Mouse (Mus musculus) forebrain, embryonic 16.5 days (tissue): ENCODE results near the gene Med13l. TPM values are rescaled to one million over a fixed set of nuclear protein-coding genes. Genes with fewer than 3 reads are reported as not detected.
A peak's percentile ranks its signal among the peaks of the same experiment; 100 is the strongest.

Source experiments
- ATAC-seq: fragments of 200-750 bp; cut with Nextera tagmentation; 2 replicates; pipeline ENCODE4 v1.8.0; 2017; ENCODE audit warnings: mild to moderate bottlenecking, moderate library complexity
- H3K27ac ChIP-seq: fragments of 300-500 bp; sonication (generic); 2 replicates; pipeline ENCODE4 v1.5.1; 2014; ENCODE audit warnings: low read length, control low read depth
- H3K27me3 ChIP-seq: fragments of 300-500 bp; sonication (generic); replicated peaks from 2 replicates; pipeline ENCODE4 v1.6.1; 2014; ENCODE audit warnings: low read length; ENCODE audit not compliant: control insufficient read depth, insufficient read depth
- H3K36me3 ChIP-seq: fragments of 300-500 bp; sonication (generic); 2 replicates; pipeline ENCODE4 v1.6.1; 2014; ENCODE audit not compliant: control insufficient read depth, insufficient read depth
- H3K4me1 ChIP-seq: fragments of 300-500 bp; sonication (generic); replicated peaks from 2 replicates; pipeline ENCODE4 v1.6.1; 2014; ENCODE audit warnings: low read length; ENCODE audit not compliant: control insufficient read depth, insufficient read depth
- H3K4me2 ChIP-seq: fragments of 300-500 bp; sonication (generic); 2 replicates; pipeline ENCODE4 v1.6.1; 2014; ENCODE audit warnings: mild to moderate bottlenecking, low read length, control low read depth
- H3K4me3 ChIP-seq: fragments of 300-500 bp; sonication (generic); replicated peaks from 2 replicates; pipeline ENCODE4 v1.5.1; 2014; ENCODE audit warnings: mild to moderate bottlenecking, low read length, control low read depth
- H3K9ac ChIP-seq: fragments of 300-500 bp; sonication (generic); replicated peaks from 2 replicates; pipeline ENCODE4 v1.6.1; 2014; ENCODE audit warnings: low read depth, low read length, control low read depth
- H3K9me3 ChIP-seq: fragments of 300-500 bp; sonication (generic); 2 replicates; pipeline ENCODE4 v1.6.1; 2016; ENCODE audit warnings: low read length; ENCODE audit not compliant: control insufficient read depth
- WGBS: fragments of 180-500 bp; shearing (Covaris S2); extraction: QIAGEN DNeasy Blood & Tissue Kit; methylation state at CpG from one replicate; pipeline ENCODE4 v1.1.7; 2014; 5-methylcytosine and 5-hydroxymethylcytosine counted together
- polyA plus RNA-seq: library from polyadenylated mRNA; unstranded; fragments of >200 nt; fragmentation: Nextera tagmentation; extraction: Ambion mirVana; gene quantifications from 2 replicates; pipeline ENCODE4 v1.2.1, GENCODE M21; 2015

Gene Med13l
- polyA plus RNA-seq, 1 experiment from 2014 or later, result 24.9 TPM

DNA sequence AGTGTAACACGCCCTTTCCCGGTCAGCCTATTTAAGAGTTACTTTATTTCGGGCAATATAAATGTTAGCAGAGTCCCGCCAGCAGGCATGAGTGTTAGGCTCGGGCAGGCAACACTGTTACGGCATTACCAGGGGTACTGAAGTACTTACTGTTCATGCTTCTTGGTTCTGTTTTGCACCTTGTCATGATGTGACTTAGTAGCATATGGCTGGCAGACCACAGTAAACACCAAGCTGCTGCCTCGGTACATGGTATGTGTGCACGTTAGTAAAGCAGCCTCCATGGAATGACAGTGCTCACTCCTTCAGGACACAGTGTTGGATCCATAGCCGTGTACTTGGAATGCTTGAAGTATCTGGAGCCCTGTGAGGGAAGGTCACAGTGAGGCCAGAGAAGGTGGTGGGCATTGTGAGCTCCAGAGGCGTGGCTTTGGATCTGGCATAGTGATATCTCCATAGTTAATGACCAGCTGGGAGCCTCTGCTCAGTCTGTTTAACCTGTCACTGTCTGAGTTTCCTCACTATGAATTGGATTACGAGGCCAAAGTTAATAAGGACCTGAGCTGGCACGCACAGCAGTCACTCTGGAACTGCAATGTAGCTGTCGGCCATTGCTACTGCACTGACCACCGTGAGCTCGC, 36.1 kb downstream of the Med13l start:
- Histone ChIP-seq H3K9ac (no peak overlapping the region), H3K4me3 (no peak overlapping the region), H3K4me1 (peaks cover 49% of the 10 kb centered on the region), H3K27me3 (no peaks in the 10 kb centered on the region), H3K27ac (0 out of 2 replicates have a peak overlapping the region, but pooled peaks have one; percentile 20), H3K4me2 (no peak overlapping the region), H3K36me3 (no peaks in the 10 kb centered on the region), H3K9me3 (no peaks in the 10 kb centered on the region)
- ATAC-seq, result peak; percentile 79
- WGBS, result 55% methylated on average over 15 of the region's 15 CpGs

- no peak overlapping the region for H3K4me2 ChIP-seq
- H3K4me3 ChIP-seq, result no peak overlapping the region
- no peak overlapping the region for H3K27ac ChIP-seq
- no peaks in the 10 kb centered on the region for H3K36me3 ChIP-seq
- ATAC-seq, result no peak
- H3K9ac ChIP-seq, result no peak overlapping the region
- H3K27me3 ChIP-seq, result no peaks in the 10 kb centered on the region
- WGBS, result 58% methylated on average over 6 of the region's 6 CpGs
- peaks cover 55% of the 10 kb centered on the region for H3K4me1 ChIP-seq
- no peaks in the 10 kb centered on the region for H3K9me3 ChIP-seq
Observed at GRCm38 (mm10) chr5:118598601-118599000, 38.1 kb downstream of the Med13l start.

DNA sequence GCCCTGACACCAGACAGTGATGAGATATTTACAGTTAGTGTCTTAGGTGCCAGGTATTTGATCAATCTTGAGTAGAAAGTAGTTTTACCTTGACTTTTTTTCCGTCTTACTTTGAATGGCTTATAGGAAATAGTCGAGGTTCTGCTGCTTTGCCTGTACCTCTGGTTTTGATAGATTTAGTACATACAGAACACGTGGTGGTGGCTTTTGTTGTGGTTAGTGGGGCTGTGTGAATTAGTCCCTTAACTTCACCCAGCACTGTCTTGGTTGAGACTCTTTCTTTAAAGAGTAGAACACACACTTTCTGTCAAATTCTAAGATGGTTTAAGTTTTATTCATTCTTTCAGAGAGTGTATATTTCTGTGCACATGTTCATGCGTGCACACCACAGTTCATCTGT, 41.0 kb downstream of the Med13l start:
- peaks cover 62% of the 10 kb centered on the region for H3K4me1 ChIP-seq
- ATAC-seq, result no peak
- no peaks in the 10 kb centered on the region for H3K36me3 ChIP-seq
- H3K9me3 ChIP-seq, result no peaks in the 10 kb centered on the region
- no peaks in the 10 kb centered on the region for H3K27me3 ChIP-seq
- no peak overlapping the region for H3K4me2 ChIP-seq
- H3K27ac ChIP-seq, result no peak overlapping the region
- no peak overlapping the region for H3K4me3 ChIP-seq
- 79% methylated on average over 4 of the region's 4 CpGs for WGBS
- H3K9ac ChIP-seq, result no peak overlapping the region

DNA sequence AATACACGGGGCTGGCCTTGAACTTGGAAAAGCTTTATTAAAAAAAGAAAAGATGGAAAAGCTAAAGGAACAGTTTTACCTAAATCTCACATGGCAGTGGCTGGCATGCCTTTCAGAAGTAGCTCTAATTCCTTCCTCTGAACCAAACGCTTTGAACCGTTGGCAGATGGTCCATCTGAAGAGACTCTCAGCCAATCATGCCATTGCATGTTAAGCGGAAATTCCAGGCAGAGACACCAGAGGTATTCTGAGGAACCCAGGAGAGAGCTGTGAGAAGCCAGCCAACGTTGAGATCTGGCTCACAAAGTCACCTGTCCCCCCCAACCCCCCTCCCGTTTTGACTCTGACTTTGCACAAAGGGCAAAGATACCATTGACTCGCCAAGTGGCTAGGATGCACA, 42.2 kb downstream of the Med13l start:
- no peak overlapping the region for H3K4me3 ChIP-seq
- H3K27me3 ChIP-seq, result no peaks in the 10 kb centered on the region
- no peak overlapping the region for H3K27ac ChIP-seq
- H3K4me1 ChIP-seq, result peaks cover 63% of the 10 kb centered on the region
- 48% methylated on average over 7 of the region's 7 CpGs for WGBS
- no peak overlapping the region for H3K4me2 ChIP-seq
- ATAC-seq, result no peak
- no peak overlapping the region for H3K9ac ChIP-seq
- no peaks in the 10 kb centered on the region for H3K36me3 ChIP-seq
- H3K9me3 ChIP-seq, result no peaks in the 10 kb centered on the region

GRCm38 (mm10) chr5:118605424-118606067, 45.1 kb downstream of the Med13l start:
- H3K4me1 ChIP-seq, result peaks cover 65% of the 10 kb centered on the region
- 73% methylated on average over 11 of the region's 11 CpGs for WGBS
- no peak overlapping the region for H3K9ac ChIP-seq

DNA sequence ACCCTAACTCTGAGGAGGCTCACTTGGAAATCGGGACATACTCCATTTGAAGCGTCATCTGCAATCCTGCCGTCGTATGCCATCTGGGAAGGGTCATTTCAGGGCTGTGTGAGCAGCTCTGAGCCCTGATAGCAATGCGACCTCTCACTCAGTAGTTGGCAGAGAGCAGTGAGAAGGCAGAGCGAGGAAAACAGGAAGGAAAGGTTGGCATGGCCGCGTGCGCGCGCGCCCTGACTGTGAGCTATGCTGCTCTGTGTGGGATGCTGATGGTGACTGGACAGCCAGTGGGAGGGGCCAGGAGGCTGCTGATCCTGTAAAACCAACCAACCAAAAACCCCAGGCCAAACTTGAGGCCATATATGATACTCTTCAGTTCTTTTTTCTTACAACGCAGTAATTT, 46.2 kb downstream of the Med13l start:
- Histone ChIP-seq H3K27ac (no peak overlapping the region), H3K4me2 (no peak overlapping the region), H3K4me1 (peaks cover 63% of the 10 kb centered on the region), H3K36me3 (no peaks in the 10 kb centered on the region), H3K9me3 (no peaks in the 10 kb centered on the region), H3K9ac (no peak overlapping the region), H3K27me3 (no peaks in the 10 kb centered on the region), H3K4me3 (no peak overlapping the region)
- ATAC-seq, result no peak
- 59% methylated on average over 13 of the region's 13 CpGs for WGBS

More at GRCm38 (mm10) chr5:118605424-118606067, 45.1 kb downstream of the Med13l start:
- ATAC-seq, result no peak
- Histone ChIP-seq H3K9me3 (no peaks in the 10 kb centered on the region), H3K36me3 (no peaks in the 10 kb centered on the region), H3K27me3 (no peaks in the 10 kb centered on the region), H3K27ac (peak overlapping the region; percentile 45; the same call in 1 of the 2 replicates), H3K4me2 (no peak overlapping the region), H3K4me3 (no peak overlapping the region)

DNA sequence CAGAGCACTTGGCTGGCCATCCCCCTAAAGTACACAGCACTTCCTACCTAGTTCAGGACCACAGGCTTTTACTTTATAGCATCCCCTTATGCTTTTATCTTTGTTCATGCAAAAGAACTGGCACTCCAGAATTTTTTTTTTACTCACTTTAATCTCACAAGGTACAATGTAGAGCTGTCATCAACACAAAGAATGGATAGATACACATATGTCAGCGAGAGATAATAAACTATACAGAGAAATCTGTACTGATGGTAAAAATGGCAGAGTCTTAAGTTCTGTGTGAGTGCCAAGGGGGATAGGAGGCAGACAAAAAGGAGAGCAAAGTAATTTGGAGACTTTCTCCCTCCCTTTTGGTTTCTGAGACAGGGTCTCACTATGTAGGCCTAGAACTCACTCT, 47.4 kb downstream of the Med13l start:
- no peaks in the 10 kb centered on the region for H3K27me3 ChIP-seq
- 80% methylated on average over 1 of the region's 1 CpGs for WGBS
- no peaks in the 10 kb centered on the region for H3K9me3 ChIP-seq
- H3K9ac ChIP-seq, result no peak overlapping the region
- H3K36me3 ChIP-seq, result no peaks in the 10 kb centered on the region
- no peak overlapping the region for H3K4me3 ChIP-seq
- peaks cover 51% of the 10 kb centered on the region for H3K4me1 ChIP-seq
- H3K4me2 ChIP-seq, result no peak overlapping the region
- no peak for ATAC-seq
- no peak overlapping the region for H3K27ac ChIP-seq

DNA sequence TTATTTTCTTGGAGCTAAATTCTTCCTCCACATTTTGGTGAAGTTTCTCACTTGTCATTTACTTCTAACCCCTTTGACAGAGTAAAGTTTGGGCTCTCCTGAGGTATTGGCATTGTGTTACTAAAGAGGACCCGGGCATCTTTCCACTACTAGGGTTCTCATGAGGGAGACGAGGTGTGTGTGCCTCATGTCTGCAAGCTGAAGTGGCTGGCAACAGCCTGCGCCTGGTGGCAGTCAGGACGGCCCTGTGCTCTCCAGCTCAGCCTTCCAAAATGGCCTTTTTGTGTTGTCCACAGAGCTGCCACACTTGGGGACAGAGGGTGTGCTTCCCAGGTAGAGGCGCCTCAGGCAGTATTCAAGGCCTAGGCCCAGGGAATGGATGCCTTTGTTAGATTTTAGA, 50.0 kb downstream of the Med13l start:
- Histone ChIP-seq H3K4me1 (peaks cover 51% of the 10 kb centered on the region), H3K9me3 (no peaks in the 10 kb centered on the region), H3K27me3 (no peaks in the 10 kb centered on the region), H3K4me2 (no peak overlapping the region), H3K27ac (no peak overlapping the region), H3K9ac (no peak overlapping the region), H3K36me3 (no peaks in the 10 kb centered on the region), H3K4me3 (no peak overlapping the region)
- no peak for ATAC-seq
- 54% methylated on average over 5 of the region's 5 CpGs for WGBS

- no peaks in the 10 kb centered on the region for H3K9me3 ChIP-seq
- ATAC-seq, result no peak
- H3K4me2 ChIP-seq, result no peak overlapping the region
- WGBS, result 85% methylated on average over 13 of the region's 13 CpGs
- H3K36me3 ChIP-seq, result no peaks in the 10 kb centered on the region
- H3K9ac ChIP-seq, result no peak overlapping the region
- no peak overlapping the region for H3K27ac ChIP-seq
- no peaks in the 10 kb centered on the region for H3K27me3 ChIP-seq
- H3K4me1 ChIP-seq, result peaks cover 36% of the 10 kb centered on the region
- H3K4me3 ChIP-seq, result no peak overlapping the region
Observed at GRCm38 (mm10) chr5:118612956-118613631, 52.6 kb downstream of the Med13l start.
